Mouse (Mus musculus): ENCODE results near the gene Hmces.
"Not testable (repeated sequence)": the region's sequence is repeated elsewhere in the genome, so short reads cannot be mapped to it uniquely, and the experiment has no call there.

The Hmces gene

DNA sequence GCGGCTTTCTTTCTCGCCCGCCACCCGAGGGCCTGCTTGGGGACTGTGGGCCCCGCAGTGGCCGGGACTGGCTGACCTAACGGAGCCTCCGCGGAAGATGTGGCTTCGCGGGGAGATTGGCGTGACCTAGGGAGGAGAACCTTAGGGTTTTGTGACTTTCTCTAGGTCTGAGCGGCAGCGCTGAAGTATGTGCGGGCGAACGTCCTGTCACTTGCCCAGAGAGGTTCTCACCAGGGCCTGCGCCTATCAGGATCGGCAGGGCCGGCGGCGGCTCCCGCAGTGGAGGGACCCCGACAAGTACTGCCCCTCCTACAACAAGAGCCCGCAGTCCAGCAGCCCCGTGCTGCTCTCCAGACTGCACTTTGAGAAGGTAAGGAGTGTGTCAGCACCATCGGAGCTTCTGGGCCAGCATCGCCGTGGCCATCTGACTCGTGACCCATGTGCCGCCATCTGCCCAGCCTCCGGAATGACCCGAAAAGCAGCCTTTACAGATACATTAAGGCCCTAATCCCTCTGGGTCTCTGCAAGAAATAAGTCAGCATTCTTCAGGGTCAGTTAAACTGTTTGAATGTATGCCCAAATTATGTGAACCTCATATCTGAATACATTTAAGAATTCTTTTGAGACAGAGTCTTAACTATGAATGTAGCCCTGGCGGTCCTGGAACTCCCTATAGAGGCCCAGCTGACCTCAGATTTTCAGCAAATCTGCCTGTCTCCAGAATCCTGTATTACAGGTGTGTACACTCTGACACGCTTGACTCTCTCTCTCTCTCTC lies 779 bp downstream of the Hmces start:
- DNase-seq (ENCODE audit: low spot score), result peak; percentile 34

DNA sequence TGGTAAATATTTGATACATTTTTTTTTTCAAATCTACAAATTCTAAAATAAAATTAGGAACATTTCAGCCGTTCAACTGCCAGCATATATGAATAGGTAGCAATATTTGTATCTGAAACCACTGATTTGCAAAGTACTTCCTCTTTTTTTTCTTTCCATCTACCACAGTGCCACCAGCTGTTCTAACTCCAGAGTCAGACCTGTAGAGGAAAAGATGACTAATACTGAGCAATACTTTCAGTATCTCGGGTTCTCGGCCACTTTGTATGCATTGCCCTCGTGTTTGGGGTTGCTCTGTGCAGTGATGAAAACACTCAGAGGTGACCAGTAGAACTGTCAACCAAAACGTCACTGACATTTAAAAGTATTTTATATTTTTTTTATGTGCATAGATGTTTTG lies 2.2 kb downstream of the Hmces start:
- no peak for DNase-seq (ENCODE audit: low spot score)

DNA sequence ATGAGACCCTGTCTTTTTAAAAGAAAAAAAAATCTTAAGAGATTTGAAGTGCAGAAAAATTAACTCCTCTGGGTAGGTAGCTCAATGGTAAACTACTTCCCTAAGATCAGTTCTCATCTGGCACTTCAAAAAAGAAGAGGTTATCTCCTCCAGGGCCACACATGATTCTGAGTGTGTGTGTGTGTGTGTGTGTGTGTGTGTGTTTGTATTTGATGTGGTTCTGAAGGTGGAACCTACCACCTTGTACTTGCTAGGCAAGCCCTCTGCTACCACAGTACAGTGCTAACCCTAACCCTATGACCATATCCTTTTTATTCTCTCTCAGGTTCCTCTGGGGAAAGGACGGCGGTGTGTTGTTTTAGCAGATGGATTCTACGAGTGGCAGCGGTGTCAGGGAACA lies 7.5 kb downstream of the Hmces start:
- DNase-seq (ENCODE audit: low spot score), result no peak

DNA sequence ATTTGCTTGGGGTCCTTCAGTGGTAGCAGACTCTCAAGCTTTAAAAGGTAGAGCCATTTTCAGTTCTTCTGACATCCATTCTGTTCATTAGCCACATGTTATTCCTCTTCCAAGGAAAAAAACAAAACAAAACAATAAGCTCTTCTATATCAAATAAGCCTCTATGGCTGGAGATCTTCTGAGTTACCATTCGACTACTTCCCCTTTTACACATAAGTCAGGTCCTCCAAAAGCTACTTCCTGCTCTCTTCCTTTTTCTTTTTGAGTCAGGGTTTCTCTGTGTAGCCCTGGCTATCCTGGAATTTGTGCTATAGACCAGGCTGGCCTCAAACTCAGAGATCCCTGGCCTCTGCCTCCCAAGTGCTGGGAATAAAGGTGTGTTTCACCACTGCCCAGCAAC lies 9.9 kb downstream of the Hmces start:
- DNase-seq (ENCODE audit: low spot score), result no peak

DNA sequence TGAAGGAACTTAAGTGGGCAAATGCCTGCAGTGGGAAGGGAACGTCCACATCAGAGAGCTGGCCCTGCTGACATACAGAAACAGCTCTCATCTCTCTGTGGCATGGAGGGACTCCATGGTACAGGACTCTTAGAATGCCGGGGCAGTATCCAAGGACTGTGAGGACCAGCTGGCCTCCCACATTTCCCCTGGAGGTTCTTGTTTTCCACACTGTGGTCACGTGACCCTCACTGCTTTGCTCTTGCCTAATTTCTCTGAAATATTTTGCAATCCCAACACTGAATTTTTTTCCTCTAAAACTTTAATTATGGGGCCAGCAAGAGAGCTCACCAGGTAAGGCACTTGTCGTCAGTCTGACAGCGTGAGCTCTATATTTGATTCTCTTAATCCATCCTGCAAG lies 21.3 kb downstream of the Hmces start:
- DNase-seq (ENCODE audit: low spot score), result no peak

DNA sequence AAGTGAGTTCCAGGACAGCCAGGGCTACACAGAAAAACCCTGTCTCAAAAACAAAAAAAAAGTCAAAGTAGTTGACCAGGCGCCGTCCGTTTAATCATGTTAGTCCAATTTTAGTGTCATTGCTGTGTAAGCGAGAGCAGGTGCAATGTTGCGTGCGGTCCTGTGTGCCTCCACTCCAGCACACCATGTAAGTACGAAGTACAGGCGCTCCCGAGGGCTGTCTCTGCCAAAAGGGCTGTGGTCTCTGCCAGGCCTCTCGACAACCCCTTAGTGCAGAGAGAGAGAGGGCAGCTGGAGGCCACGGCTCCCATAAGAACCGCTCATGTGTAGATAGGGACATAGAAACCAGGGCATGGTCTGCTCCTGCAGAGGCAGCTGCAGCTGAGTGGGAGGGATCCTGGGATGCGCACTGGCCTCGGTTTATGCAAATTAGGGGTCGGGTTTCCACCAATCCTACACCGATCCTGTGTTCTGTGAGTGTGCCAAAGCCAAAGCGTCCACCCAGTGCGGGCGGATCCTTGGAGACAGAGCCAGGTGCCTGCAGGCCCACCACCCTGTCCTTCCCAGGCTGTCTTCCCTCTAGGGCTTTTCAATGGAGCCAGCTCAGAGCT lies 23.5 kb downstream of the Hmces start:
- DNase-seq (ENCODE audit: low spot score), result no peak

DNA sequence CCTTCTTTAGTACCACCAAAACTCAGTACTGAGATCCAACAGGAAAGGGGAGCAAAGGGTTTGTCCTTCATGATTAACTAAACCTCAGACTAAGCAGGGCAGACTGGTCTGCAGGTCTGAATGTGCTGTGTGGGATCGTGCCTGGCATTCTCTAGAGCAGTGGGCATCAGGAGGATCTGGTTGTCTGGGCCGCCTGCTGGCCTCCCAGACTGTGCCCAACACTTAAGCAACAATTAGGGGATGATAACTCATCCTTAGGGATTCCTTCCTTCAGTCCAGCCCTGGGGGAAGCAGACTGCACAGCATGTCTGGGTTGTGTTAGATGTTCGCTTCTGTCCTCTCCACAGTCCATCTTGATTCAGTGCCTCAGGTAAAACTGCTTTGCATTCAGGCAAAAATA lies 25.2 kb downstream of the Hmces start:
- DNase-seq (ENCODE audit: low spot score), result no peak

DNA sequence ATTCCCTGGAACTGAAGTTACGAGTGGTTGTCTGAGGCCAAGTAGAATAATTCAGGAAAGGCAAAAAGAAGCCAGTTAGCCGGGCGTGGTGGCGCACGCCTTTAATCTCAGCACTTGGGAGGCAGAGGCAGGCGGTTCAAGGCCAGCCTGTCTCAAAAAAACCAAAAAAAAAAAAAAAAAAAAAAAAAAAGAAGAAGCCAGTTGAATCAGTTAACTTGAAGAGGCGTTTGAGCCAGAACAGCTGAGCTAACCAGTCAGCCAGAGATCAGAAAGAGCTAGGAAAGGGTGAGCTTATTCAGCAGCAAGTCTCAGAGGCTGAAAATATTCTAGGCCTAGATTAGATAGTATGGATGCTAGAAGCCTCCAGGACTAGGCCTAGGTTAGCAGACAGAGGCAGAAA lies 28.4 kb downstream of the Hmces start:
- no peak for DNase-seq (ENCODE audit: low spot score)

DNA sequence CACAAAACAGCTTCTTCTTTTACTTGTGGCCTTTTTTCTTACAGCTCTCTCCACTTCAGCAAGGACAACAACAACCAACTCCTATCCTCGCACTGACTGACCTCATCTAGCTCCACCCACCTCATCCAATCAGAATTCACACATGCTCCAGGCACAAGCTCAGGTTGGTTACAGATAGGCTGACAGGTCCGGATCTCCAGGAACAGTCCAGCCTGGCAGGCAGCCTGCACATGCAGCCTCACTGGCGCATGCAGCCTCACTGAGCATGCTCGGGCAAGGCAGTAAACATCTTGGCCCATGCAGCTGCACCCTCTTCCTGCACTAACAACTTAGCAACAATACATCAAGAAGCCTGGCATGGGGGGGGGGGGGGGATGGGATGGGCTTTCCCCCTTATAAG lies 48.7 kb downstream of the Hmces start:
- not testable (repeated sequence) for DNase-seq (ENCODE audit: low spot score)

DNA sequence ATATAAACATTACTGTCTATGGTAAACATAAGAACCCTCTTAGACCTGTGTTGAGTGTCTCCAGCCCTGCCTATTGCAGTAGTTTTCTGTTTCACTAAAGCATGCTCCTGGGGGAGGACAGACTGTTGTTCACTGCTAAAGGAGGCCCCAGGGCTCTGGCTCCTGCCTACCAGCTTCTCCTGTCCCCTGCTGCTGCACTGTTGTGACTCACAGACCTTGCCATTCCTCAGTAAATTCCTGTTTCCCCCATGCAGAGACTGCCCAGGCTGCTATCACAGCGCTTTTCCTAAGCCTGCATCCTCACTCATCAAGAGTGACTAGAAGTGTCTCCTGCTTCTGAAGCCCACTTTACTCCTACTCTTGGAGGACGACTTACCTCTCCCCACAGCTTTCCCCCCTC lies 56.3 kb downstream of the Hmces start:
- DNase-seq (ENCODE audit: low spot score), result no peak

DNA sequence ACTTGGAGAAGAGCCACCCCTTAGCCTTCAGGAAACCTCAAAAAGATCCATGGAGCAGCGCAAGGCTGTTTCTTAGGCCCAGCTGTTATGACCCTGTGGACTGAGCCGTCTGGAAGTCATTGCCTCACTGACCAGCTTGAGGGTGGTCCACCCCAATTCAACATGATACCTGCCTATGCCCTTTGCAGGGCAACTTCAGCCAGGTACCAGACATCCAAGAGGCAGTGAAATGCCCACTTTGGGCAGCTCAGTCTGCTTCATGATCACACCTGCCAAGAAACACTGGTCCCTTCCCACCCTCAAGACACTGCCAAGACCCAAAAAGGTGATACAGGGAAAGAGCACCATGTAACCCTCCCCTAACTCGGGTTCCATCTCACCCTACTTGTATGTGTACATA lies 66.0 kb downstream of the Hmces start:
- no peak for DNase-seq (ENCODE audit: low spot score)

DNA sequence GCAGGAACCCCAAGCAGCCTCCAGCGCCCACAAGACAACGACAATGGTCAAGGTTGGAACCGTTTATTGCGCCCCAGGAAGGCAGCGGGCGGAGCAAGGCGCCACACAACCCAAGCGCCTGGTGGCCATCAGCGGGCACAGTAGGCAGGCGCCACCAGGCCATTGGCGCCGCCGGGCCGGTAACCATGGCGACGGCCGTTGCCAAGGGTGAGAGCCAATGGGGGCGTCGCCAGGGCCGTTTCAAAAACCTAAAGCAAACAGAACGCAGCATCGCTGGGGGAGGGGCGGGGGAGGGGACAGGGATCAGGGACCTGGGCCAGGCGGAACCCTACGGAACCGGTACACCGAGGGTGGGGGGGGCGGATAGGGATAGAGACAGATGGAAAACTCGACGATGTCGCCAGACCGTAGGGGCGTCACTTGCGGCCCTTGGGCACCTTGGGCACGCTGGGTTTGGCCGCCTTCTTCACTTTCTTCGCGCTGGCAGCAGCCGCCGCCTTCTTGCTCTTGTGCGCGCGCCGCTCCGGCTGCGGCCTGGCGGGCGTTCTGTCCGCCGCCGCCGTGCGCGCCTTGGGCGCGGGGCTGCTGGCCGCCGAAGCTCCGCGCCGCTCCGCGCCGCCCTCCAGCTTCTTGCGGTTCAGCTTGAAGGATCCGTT lies 66.8 kb downstream of the Hmces start:
- peak; percentile 83 for DNase-seq (ENCODE audit: low spot score)

DNA sequence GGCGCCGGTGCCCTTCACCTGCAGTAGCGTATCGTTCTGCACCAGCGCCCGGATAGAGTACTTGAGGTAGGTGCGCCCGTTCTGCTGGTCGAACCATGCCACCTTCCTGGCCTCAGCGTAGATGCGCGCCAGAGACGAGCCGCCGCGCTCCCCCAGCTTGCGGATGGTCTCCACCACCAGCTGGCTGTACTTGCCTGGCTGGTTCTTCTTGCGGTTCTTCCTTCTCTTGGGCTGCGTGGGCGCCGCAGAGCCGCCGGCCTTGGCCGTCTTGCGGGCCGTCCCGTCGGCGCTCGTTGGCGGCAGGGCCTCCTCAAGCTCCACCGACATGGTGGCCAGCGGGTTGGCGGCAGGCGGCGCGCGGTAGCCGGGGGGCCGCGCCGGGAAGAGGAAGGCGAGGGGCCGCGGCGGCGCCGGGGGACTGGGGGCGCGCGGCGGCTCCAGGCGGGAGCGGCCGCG lies 67.3 kb downstream of the Hmces start:
- no peak for DNase-seq (ENCODE audit: low spot score)

DNA sequence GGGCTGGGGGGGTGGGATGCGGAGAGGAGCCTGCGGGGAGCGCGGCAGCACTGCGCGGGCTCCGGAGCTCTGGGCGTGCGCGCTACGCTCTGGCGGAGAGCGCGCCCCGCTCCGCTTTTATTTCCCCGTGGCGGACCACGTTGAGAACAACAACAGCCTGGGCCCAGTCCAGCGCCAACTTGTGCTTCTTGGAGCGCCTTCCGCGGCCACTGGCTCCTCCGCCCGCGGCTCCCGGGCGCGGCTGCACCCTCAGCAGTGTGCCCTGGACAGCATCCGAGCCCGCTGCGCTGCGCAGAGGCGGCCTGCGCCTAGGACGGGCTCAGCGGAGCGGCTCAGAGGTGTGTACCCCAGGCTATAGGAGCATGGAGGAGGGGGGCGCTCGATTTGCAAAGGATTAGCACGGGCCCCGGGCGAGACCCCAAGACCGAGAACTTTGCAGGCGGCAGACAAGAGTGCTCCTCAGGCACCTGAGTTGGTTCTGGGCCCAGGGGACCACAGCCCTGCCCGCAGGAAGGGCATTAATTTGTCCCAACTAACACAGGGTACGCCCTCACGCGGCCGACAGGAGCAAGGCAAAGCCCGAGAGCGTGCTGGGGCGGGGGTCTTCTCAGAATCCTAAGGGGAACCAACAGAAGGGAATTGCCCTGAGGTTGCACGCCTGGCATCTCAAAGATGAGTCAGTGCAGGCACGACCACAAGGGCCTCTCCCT lies 68.0 kb downstream of the Hmces start, which contains the start of gene H1fx:
Gene H1fx (minus strand): TSS at position 91 of the 710 bp plus-strand sequence.
- DNase-seq (ENCODE audit: low spot score), result peak; percentile 74

DNA sequence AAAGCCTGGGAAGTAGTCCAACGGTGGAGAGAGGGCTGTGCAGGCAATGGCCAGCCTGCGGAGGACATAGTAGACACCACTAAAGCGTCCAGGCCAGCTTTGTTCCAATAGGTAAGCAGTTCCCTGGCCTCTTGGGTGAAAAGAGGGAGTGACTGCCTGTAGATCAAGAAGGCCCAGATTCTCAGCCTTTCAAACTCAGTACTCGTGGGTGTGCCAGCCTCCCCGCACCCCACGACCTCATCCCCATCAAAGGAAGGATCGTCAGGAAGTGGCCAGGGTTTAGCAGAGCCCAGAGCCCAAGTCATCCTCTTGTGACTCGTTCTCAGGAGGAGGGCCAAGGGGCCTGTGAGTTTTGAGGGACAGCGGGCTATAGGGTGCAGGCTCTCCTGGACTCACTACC lies 68.8 kb downstream of the Hmces start:
- no peak for DNase-seq (ENCODE audit: low spot score)

Data from layer of hippocampus, adult 11-12 months (tissue).